9 mouse cellular contexts compared by ENCODE assay signal in the genomic region with DNA sequence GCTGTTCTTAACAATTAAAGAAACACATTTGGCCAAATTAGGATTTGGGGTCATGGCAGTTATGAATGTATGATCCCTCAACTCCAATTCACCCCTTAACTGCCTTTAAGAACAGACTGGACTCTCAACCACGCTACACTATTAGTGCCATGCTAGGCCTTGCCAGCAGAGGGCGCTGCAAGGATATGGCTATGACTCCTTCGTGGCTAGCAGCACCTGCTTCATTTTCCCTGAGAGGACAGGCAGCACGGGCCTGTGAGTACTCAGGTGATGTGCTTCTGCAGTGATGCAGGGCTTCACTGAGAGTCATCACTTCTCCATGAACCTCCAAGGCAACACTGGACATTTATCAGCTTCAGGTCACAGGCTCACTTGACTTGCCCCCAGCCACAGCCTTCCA.
DNase-seq lines count a peak whose midpoint lies in the region.
"Had no signal": no experiment of that assay in that cellular context is flagged by ENCODE, and none has a peak within 500 bp of the region (broad histone marks: within the 10 kb centered on the region; RNA-seq: fewer than 3 reads in every experiment).

No protein-coding gene starts in this region.

- 4% methylated on average over 4 of the region's 4 CpGs for WGBS in embryonic facial prominence, embryonic 10.5 days

- no peaks in the 10 kb centered on the region for H3K36me3 ChIP-seq in embryonic facial prominence, embryonic 10.5 days (replicated peaks)
- H3K36me3 ChIP-seq: heart, embryonic 13.5 days had no signal

- no peak overlapping the region for H3K4me3 ChIP-seq in embryonic facial prominence, embryonic 10.5 days
- H3K4me3 ChIP-seq: heart, embryonic 13.5 days had no signal

- peak; percentile 52 for DNase-seq in ovary, postnatal 10 days (ENCODE audit: low spot score)
- DNase-seq in ovary, adult 18-20 months (ENCODE audit: low spot score), result no peak
- peak; percentile 41 to 56 for DNase-seq in adrenal gland, postnatal 4 days (ENCODE audit: low spot score in 2 of 2)
- peak; percentile 83 for DNase-seq in embryonic facial prominence, embryonic 10.5 days (ENCODE audit: low spot score)
- DNase-seq in kidney, postnatal 10 days, result peak; percentile 84
- peak; percentile 26 to 53 for DNase-seq in lung, adult 18-20 months
- DNase-seq in right cerebral cortex, postnatal 14 days, result peak; percentile 55
- peak; percentile 44 to 79 for DNase-seq in urinary bladder, postnatal 4 days (ENCODE audit: low spot score in 2 of 2)

- peaks cover 30% of the 10 kb centered on the region for H3K4me1 ChIP-seq in embryonic facial prominence, embryonic 10.5 days

- H3K9me3 ChIP-seq in embryonic facial prominence, embryonic 10.5 days, result no peaks in the 10 kb centered on the region
- H3K9me3 ChIP-seq: heart, embryonic 13.5 days had no signal

- no peaks in the 10 kb centered on the region for H3K27me3 ChIP-seq in embryonic facial prominence, embryonic 10.5 days (replicated peaks; ENCODE audit: low read depth, poor library complexity, severe bottlenecking)
- H3K27me3 ChIP-seq: heart, embryonic 13.5 days had no signal

- H3K27ac ChIP-seq in embryonic facial prominence, embryonic 10.5 days (replicated peaks), result no peak overlapping the region
- H3K27ac ChIP-seq: heart, embryonic 13.5 days had no signal
